Mouse (Mus musculus): ENCODE data around the gene 0610037L13Rik. TPM values are rescaled to one million over a fixed set of nuclear protein-coding genes. Genes with fewer than 3 reads are reported as not detected.

The 0610037L13Rik gene
- polyA plus RNA-seq (2016; fragmentation: Nextera tagmentation; extraction: Ambion mirVana) = 54.1 and 59.0 TPM in 2 replicates

GRCm38 (mm10) chr4:107889731-107890432 is at the start of gene 0610037L13Rik:
0610037L13Rik (plus strand) TSS chr4:107889813.
- Histone ChIP-seq H3K27ac (peak within 1 kb of the TSS; percentile 86), H3K4me3 (peak within 1 kb of the TSS; percentile 71), H3K27me3 (replicated peaks) (no peaks in the 10 kb centered on the region), H3K4me2 (peak within 1 kb of the TSS; percentile 90), H3K9ac (peak within 1 kb of the TSS; percentile 65), H3K36me3 (peaks cover 62% of the 10 kb centered on the region), H3K4me1 (peaks cover 28% of the 10 kb centered on the region), H3K9me3 (replicated peaks) (no peaks in the 10 kb centered on the region)
- under 1% methylated on average over 48 of the region's 48 CpGs for WGBS (ENCODE audit: insufficient replicate concordance)
- peak; percentile 94 for ATAC-seq

- Histone ChIP-seq H3K4me1 (peaks cover 11% of the 10 kb centered on the region), H3K9ac (no peak overlapping the region), H3K4me2 (no peak overlapping the region), H3K9me3 (replicated peaks) (no peaks in the 10 kb centered on the region), H3K36me3 (peaks cover 18% of the 10 kb centered on the region), H3K27ac (no peak overlapping the region), H3K27me3 (replicated peaks) (peaks cover 21% of the 10 kb centered on the region), H3K4me3 (no peak overlapping the region)
- ATAC-seq = no peak
- 83% methylated on average over 8 of the region's 8 CpGs for WGBS (ENCODE audit: insufficient replicate concordance)
Observed at GRCm38 (mm10) chr4:107843687-107844086, 45.9 kb upstream of the 0610037L13Rik start.

GRCm38 (mm10) chr4:107844971-107845370 is 44.6 kb upstream of the 0610037L13Rik start:
- 3% methylated on average over 10 of the region's 10 CpGs for WGBS (ENCODE audit: insufficient replicate concordance)
- no peak overlapping the region for H3K9ac ChIP-seq
- peaks cover 21% of the 10 kb centered on the region for H3K27me3 ChIP-seq (replicated peaks)
- H3K4me1 ChIP-seq = peaks cover 11% of the 10 kb centered on the region
- peaks cover 28% of the 10 kb centered on the region for H3K36me3 ChIP-seq
- no peak for ATAC-seq
- no peak overlapping the region for H3K4me2 ChIP-seq
- H3K9me3 ChIP-seq (replicated peaks) = no peaks in the 10 kb centered on the region
- H3K4me3 ChIP-seq = no peak overlapping the region
- H3K27ac ChIP-seq = no peak overlapping the region

GRCm38 (mm10) chr4:107846795-107847194 is 42.8 kb upstream of the 0610037L13Rik start:
- Histone ChIP-seq H3K9me3 (replicated peaks) (no peaks in the 10 kb centered on the region), H3K4me1 (peaks cover 11% of the 10 kb centered on the region), H3K36me3 (peaks cover 35% of the 10 kb centered on the region), H3K4me2 (no peak overlapping the region), H3K27me3 (replicated peaks) (peaks cover 21% of the 10 kb centered on the region), H3K27ac (no peak overlapping the region), H3K9ac (no peak overlapping the region), H3K4me3 (no peak overlapping the region)
- ATAC-seq = no peak
- 63% methylated on average over 7 of the region's 7 CpGs for WGBS (ENCODE audit: insufficient replicate concordance)

- Histone ChIP-seq H3K4me3 (no peak overlapping the region), H3K4me2 (no peak overlapping the region), H3K4me1 (no peaks in the 10 kb centered on the region), H3K9me3 (replicated peaks) (no peaks in the 10 kb centered on the region), H3K27ac (no peak overlapping the region), H3K36me3 (peaks cover 31% of the 10 kb centered on the region), H3K27me3 (replicated peaks) (peaks cover 21% of the 10 kb centered on the region), H3K9ac (no peak overlapping the region)
- ATAC-seq = no peak
- WGBS (ENCODE audit: insufficient replicate concordance) = 76% methylated on average over 5 of the region's 5 CpGs
Observed at GRCm38 (mm10) chr4:107848546-107848945, 41.1 kb upstream of the 0610037L13Rik start.

- Histone ChIP-seq H3K4me1 (no peaks in the 10 kb centered on the region), H3K36me3 (peaks cover 34% of the 10 kb centered on the region), H3K9ac (no peak overlapping the region), H3K9me3 (replicated peaks) (no peaks in the 10 kb centered on the region), H3K4me3 (no peak overlapping the region), H3K27ac (no peak overlapping the region), H3K27me3 (replicated peaks) (peaks cover 21% of the 10 kb centered on the region), H3K4me2 (no peak overlapping the region)
- 56% methylated on average over 9 of the region's 9 CpGs for WGBS (ENCODE audit: insufficient replicate concordance)
- no peak for ATAC-seq
Observed at GRCm38 (mm10) chr4:107849621-107850020, 40.0 kb upstream of the 0610037L13Rik start.

GRCm38 (mm10) chr4:107850091-107850490 is 39.5 kb upstream of the 0610037L13Rik start:
- no peak overlapping the region for H3K4me3 ChIP-seq
- 76% methylated on average over 8 of the region's 8 CpGs for WGBS (ENCODE audit: insufficient replicate concordance)
- H3K27me3 ChIP-seq (replicated peaks) = peaks cover 21% of the 10 kb centered on the region
- H3K9me3 ChIP-seq (replicated peaks) = no peaks in the 10 kb centered on the region
- H3K9ac ChIP-seq = no peak overlapping the region
- H3K4me2 ChIP-seq = no peak overlapping the region
- no peaks in the 10 kb centered on the region for H3K4me1 ChIP-seq
- H3K36me3 ChIP-seq = peaks cover 39% of the 10 kb centered on the region
- no peak for ATAC-seq
- H3K27ac ChIP-seq = no peak overlapping the region

GRCm38 (mm10) chr4:107853333-107853732 is 36.3 kb upstream of the 0610037L13Rik start:
- no peaks in the 10 kb centered on the region for H3K4me1 ChIP-seq

GRCm38 (mm10) chr4:107853836-107854235 is 35.8 kb upstream of the 0610037L13Rik start:
- no peak overlapping the region for H3K4me3 ChIP-seq
- no peaks in the 10 kb centered on the region for H3K9me3 ChIP-seq (replicated peaks)
- no peak overlapping the region for H3K27ac ChIP-seq
- H3K9ac ChIP-seq = no peak overlapping the region
- no peaks in the 10 kb centered on the region for H3K27me3 ChIP-seq (replicated peaks)
- peaks cover 57% of the 10 kb centered on the region for H3K36me3 ChIP-seq
- WGBS (ENCODE audit: insufficient replicate concordance) = 71% methylated on average over 7 of the region's 7 CpGs
- ATAC-seq = no peak
- H3K4me1 ChIP-seq = no peaks in the 10 kb centered on the region
- no peak overlapping the region for H3K4me2 ChIP-seq

More at GRCm38 (mm10) chr4:107853333-107853732, 36.3 kb upstream of the 0610037L13Rik start:
- H3K36me3 ChIP-seq = peaks cover 57% of the 10 kb centered on the region
- H3K27me3 ChIP-seq (replicated peaks) = no peaks in the 10 kb centered on the region
- H3K4me2 ChIP-seq = no peak overlapping the region
- H3K9ac ChIP-seq = no peak overlapping the region
- no peak overlapping the region for H3K4me3 ChIP-seq
- no peak for ATAC-seq
- no peaks in the 10 kb centered on the region for H3K9me3 ChIP-seq (replicated peaks)
- no peak overlapping the region for H3K27ac ChIP-seq
- WGBS (ENCODE audit: insufficient replicate concordance) = 84% methylated on average over 8 of the region's 8 CpGs

GRCm38 (mm10) chr4:107856958-107857686 is 32.5 kb upstream of the 0610037L13Rik start:
- 70% methylated on average over 11 of the region's 11 CpGs for WGBS (ENCODE audit: insufficient replicate concordance)
- H3K4me2 ChIP-seq = no peak overlapping the region
- H3K27ac ChIP-seq = no peak overlapping the region
- no peaks in the 10 kb centered on the region for H3K27me3 ChIP-seq (replicated peaks)
- peaks cover 66% of the 10 kb centered on the region for H3K36me3 ChIP-seq
- ATAC-seq = no peak
- H3K4me1 ChIP-seq = no peaks in the 10 kb centered on the region
- no peak overlapping the region for H3K9ac ChIP-seq
- H3K4me3 ChIP-seq = no peak overlapping the region
- H3K9me3 ChIP-seq (replicated peaks) = no peaks in the 10 kb centered on the region

- no peak for ATAC-seq
- H3K4me1 ChIP-seq = no peaks in the 10 kb centered on the region
- H3K27ac ChIP-seq = no peak overlapping the region
- no peak overlapping the region for H3K4me2 ChIP-seq
- no peak overlapping the region for H3K4me3 ChIP-seq
- peaks cover 74% of the 10 kb centered on the region for H3K36me3 ChIP-seq
- no peaks in the 10 kb centered on the region for H3K27me3 ChIP-seq (replicated peaks)
- H3K9me3 ChIP-seq (replicated peaks) = no peaks in the 10 kb centered on the region
- no peak overlapping the region for H3K9ac ChIP-seq
- WGBS (ENCODE audit: insufficient replicate concordance) = 78% methylated on average over 7 of the region's 7 CpGs
Observed at GRCm38 (mm10) chr4:107858995-107859394, 30.6 kb upstream of the 0610037L13Rik start.

GRCm38 (mm10) chr4:107864866-107865265 is 24.7 kb upstream of the 0610037L13Rik start:
- Histone ChIP-seq H3K36me3 (peaks cover 39% of the 10 kb centered on the region), H3K9me3 (replicated peaks) (no peaks in the 10 kb centered on the region), H3K4me1 (no peaks in the 10 kb centered on the region), H3K9ac (no peak overlapping the region), H3K4me3 (no peak overlapping the region), H3K27me3 (replicated peaks) (no peaks in the 10 kb centered on the region), H3K27ac (no peak overlapping the region), H3K4me2 (no peak overlapping the region)
- WGBS (ENCODE audit: insufficient replicate concordance) = 70% methylated on average over 4 of the region's 4 CpGs
- no peak for ATAC-seq
